Mouse (Mus musculus) midbrain, embryonic 15.5 days (tissue): ENCODE results near the gene Ptpn23. TPM values are rescaled to one million over a fixed set of nuclear protein-coding genes. Genes with fewer than 3 reads are reported as not detected.

Source experiments
- ATAC-seq: fragments of 200-750 bp; cut with Nextera tagmentation; replicated peaks from 2 replicates; pipeline ENCODE4 v1.8.0; 2017; ENCODE audit warnings: moderate TSS enrichment
- H3K27ac ChIP-seq: fragments of 300-500 bp; sonication (generic); 2 replicates; pipeline ENCODE4 v1.5.1; 2015; ENCODE audit warnings: mild to moderate bottlenecking, inconsistent platforms
- H3K27me3 ChIP-seq: fragments of 300-500 bp; sonication (generic); replicated peaks from 2 replicates; pipeline ENCODE4 v1.6.1; 2015; ENCODE audit warnings: inconsistent platforms
- H3K36me3 ChIP-seq: fragments of 300-500 bp; sonication (generic); replicated peaks from 2 replicates; pipeline ENCODE4 v1.6.1; 2015; ENCODE audit warnings: inconsistent platforms
- H3K4me1 ChIP-seq: fragments of 300-500 bp; sonication (generic); 2 replicates; pipeline ENCODE4 v1.6.1; 2015; ENCODE audit warnings: inconsistent platforms
- H3K4me2 ChIP-seq: fragments of 300-500 bp; sonication (generic); 2 replicates; pipeline ENCODE4 v1.6.1; 2015; ENCODE audit warnings: inconsistent platforms, mild to moderate bottlenecking, moderate library complexity
- H3K4me3 ChIP-seq: fragments of 300-500 bp; sonication (generic); 2 replicates; pipeline ENCODE4 v1.5.1; 2015; ENCODE audit warnings: mild to moderate bottlenecking, inconsistent platforms
- H3K9ac ChIP-seq: fragments of 300-500 bp; sonication (generic); 2 replicates; pipeline ENCODE4 v1.6.1; 2015; ENCODE audit warnings: mild to moderate bottlenecking, inconsistent platforms
- H3K9me3 ChIP-seq: fragments of 300-500 bp; sonication (generic); 2 replicates; pipeline ENCODE4 v1.6.1; 2016; ENCODE audit warnings: inconsistent platforms
- WGBS: fragments of 180-500 bp; shearing (Covaris S2); methylation state at CpG from one replicate; pipeline ENCODE4 v1.1.7; 2015; ENCODE audit warnings: mixed read lengths; 5-methylcytosine and 5-hydroxymethylcytosine counted together
- polyA plus RNA-seq: library from polyadenylated mRNA; unstranded; fragments of >200 nt; fragmentation: Nextera tagmentation; extraction: Ambion mirVana; gene quantifications from 2 replicates; pipeline ENCODE4 v1.2.1, GENCODE M21; 2015

Ptpn23 gene
- 25.8 and 27.8 TPM in 2 replicates for polyA plus RNA-seq

GRCm38 (mm10) chr9:110408099-110408773 is at the start of gene Ptpn23:
TSS of gene Ptpn23 (minus strand) at chr9:110408213.
- Histone ChIP-seq H3K27ac (peak within 1 kb of the TSS; percentile 87), H3K4me2 (peak within 1 kb of the TSS; percentile 88), H3K27me3 (no peaks in the 10 kb centered on the region), H3K4me3 (peak within 1 kb of the TSS; percentile 86), H3K9ac (peak within 1 kb of the TSS; percentile 87), H3K9me3 (no peaks in the 10 kb centered on the region), H3K4me1 (peaks cover 25% of the 10 kb centered on the region), H3K36me3 (no peaks in the 10 kb centered on the region)
- WGBS, result under 1% methylated on average over 39 of the region's 39 CpGs
- peak; percentile 95 for ATAC-seq

GRCm38 (mm10) chr9:110452523-110452922 is 44.5 kb upstream of the Ptpn23 start:
- no peak for ATAC-seq
- Histone ChIP-seq H3K4me2 (no peak overlapping the region), H3K27me3 (no peaks in the 10 kb centered on the region), H3K9ac (no peak overlapping the region), H3K9me3 (no peaks in the 10 kb centered on the region), H3K4me3 (no peak overlapping the region), H3K36me3 (peaks cover 6% of the 10 kb centered on the region; the same call in 1 of the 2 replicates), H3K4me1 (peaks cover 5% of the 10 kb centered on the region), H3K27ac (no peak overlapping the region)
- 85% methylated on average over 3 of the region's 3 CpGs for WGBS

- Histone ChIP-seq H3K27ac (0 out of 2 replicates have a peak overlapping the region, but pooled peaks have one; percentile 24), H3K9ac (no peak overlapping the region), H3K4me3 (no peak overlapping the region), H3K4me2 (no peak overlapping the region), H3K9me3 (no peaks in the 10 kb centered on the region), H3K27me3 (no peaks in the 10 kb centered on the region), H3K36me3 (peaks cover 7% of the 10 kb centered on the region; the same call in 1 of the 2 replicates), H3K4me1 (peaks cover 5% of the 10 kb centered on the region)
- WGBS, result 31% methylated on average over 11 of the region's 11 CpGs
- ATAC-seq, result peak; percentile 82
Observed at GRCm38 (mm10) chr9:110448857-110449617, 41.0 kb upstream of the Ptpn23 start.

- Histone ChIP-seq H3K27ac (no peak overlapping the region), H3K4me2 (no peak overlapping the region), H3K27me3 (no peaks in the 10 kb centered on the region), H3K36me3 (peaks cover 7% of the 10 kb centered on the region; the same call in 1 of the 2 replicates), H3K9me3 (no peaks in the 10 kb centered on the region), H3K9ac (no peak overlapping the region), H3K4me1 (peaks cover 5% of the 10 kb centered on the region), H3K4me3 (no peak overlapping the region)
- 86% methylated on average over 15 of the region's 15 CpGs for WGBS
- ATAC-seq, result 0 out of 2 replicates have a peak, but pooled peaks have one; percentile 14
Observed at GRCm38 (mm10) chr9:110448356-110448755, 40.3 kb upstream of the Ptpn23 start.

GRCm38 (mm10) chr9:110440559-110440958 is 32.5 kb upstream of the Ptpn23 start:
- WGBS, result 92% methylated on average over 6 of the region's 6 CpGs
- H3K4me1 ChIP-seq, result no peaks in the 10 kb centered on the region
- no peak overlapping the region for H3K4me2 ChIP-seq
- no peak overlapping the region for H3K4me3 ChIP-seq
- peaks cover 10% of the 10 kb centered on the region; the same call in 1 of the 2 replicates for H3K36me3 ChIP-seq
- H3K27ac ChIP-seq, result no peak overlapping the region
- no peaks in the 10 kb centered on the region for H3K9me3 ChIP-seq
- no peak overlapping the region for H3K9ac ChIP-seq
- H3K27me3 ChIP-seq, result no peaks in the 10 kb centered on the region
- ATAC-seq, result no peak

- H3K4me2 ChIP-seq, result no peak overlapping the region
- H3K9me3 ChIP-seq, result no peaks in the 10 kb centered on the region
- ATAC-seq, result no peak
- no peak overlapping the region for H3K4me3 ChIP-seq
- H3K4me1 ChIP-seq, result no peaks in the 10 kb centered on the region
- no peak overlapping the region for H3K9ac ChIP-seq
- 72% methylated on average over 3 of the region's 5 CpGs for WGBS
- H3K36me3 ChIP-seq, result peaks cover 10% of the 10 kb centered on the region; the same call in 1 of the 2 replicates
- no peaks in the 10 kb centered on the region for H3K27me3 ChIP-seq
- H3K27ac ChIP-seq, result no peak overlapping the region
Observed at GRCm38 (mm10) chr9:110440049-110440448, 32.0 kb upstream of the Ptpn23 start.

GRCm38 (mm10) chr9:110436041-110436440 is 28.0 kb upstream of the Ptpn23 start:
- no peaks in the 10 kb centered on the region for H3K9me3 ChIP-seq
- H3K27ac ChIP-seq, result no peak overlapping the region
- peaks cover 12% of the 10 kb centered on the region; the same call in 1 of the 2 replicates for H3K36me3 ChIP-seq
- H3K4me2 ChIP-seq, result no peak overlapping the region
- ATAC-seq, result no peak
- H3K4me3 ChIP-seq, result no peak overlapping the region
- no peak overlapping the region for H3K9ac ChIP-seq
- WGBS, result 97% methylated on average over 11 of the region's 11 CpGs
- no peaks in the 10 kb centered on the region for H3K4me1 ChIP-seq
- no peaks in the 10 kb centered on the region for H3K27me3 ChIP-seq

GRCm38 (mm10) chr9:110433045-110433444 is 25.0 kb upstream of the Ptpn23 start:
- H3K9me3 ChIP-seq, result no peaks in the 10 kb centered on the region
- no peak overlapping the region for H3K4me3 ChIP-seq
- no peak for ATAC-seq
- no peaks in the 10 kb centered on the region for H3K4me1 ChIP-seq
- H3K36me3 ChIP-seq, result peaks cover 26% of the 10 kb centered on the region; the same call in 1 of the 2 replicates
- H3K9ac ChIP-seq, result no peak overlapping the region
- whole genome bisulfite sequencing, result 97% methylated on average over 2 of the region's 2 CpGs
- no peaks in the 10 kb centered on the region for H3K27me3 ChIP-seq
- no peak overlapping the region for H3K27ac ChIP-seq
- no peak overlapping the region for H3K4me2 ChIP-seq

GRCm38 (mm10) chr9:110431241-110431640 is 23.2 kb upstream of the Ptpn23 start:
- Histone ChIP-seq H3K9me3 (no peaks in the 10 kb centered on the region), H3K4me1 (no peaks in the 10 kb centered on the region), H3K36me3 (peaks cover 33% of the 10 kb centered on the region; the same call in 1 of the 2 replicates), H3K9ac (no peak overlapping the region), H3K27ac (no peak overlapping the region), H3K4me2 (no peak overlapping the region), H3K27me3 (no peaks in the 10 kb centered on the region), H3K4me3 (no peak overlapping the region)
- WGBS, result 68% methylated on average over 8 of the region's 8 CpGs
- ATAC-seq, result no peak

- Histone ChIP-seq H3K27me3 (no peaks in the 10 kb centered on the region), H3K4me3 (no peak within 1 kb of the TSS), H3K4me1 (no peaks in the 10 kb centered on the region), H3K9me3 (no peaks in the 10 kb centered on the region), H3K4me2 (no peak within 1 kb of the TSS), H3K9ac (no peak within 1 kb of the TSS), H3K27ac (no peak within 1 kb of the TSS), H3K36me3 (no peaks in the 10 kb centered on the region)
- WGBS, result 92% methylated on average over 12 of the region's 12 CpGs
- no peak for ATAC-seq
Observed at GRCm38 (mm10) chr9:110419511-110420112, 11.6 kb upstream of the Ptpn23 start, which contains the start of gene Ngp. TSS of gene Ngp (plus strand) at chr9:110419747.

- peaks cover 4% of the 10 kb centered on the region; the same call in 1 of the 2 replicates for H3K4me1 ChIP-seq
- H3K9me3 ChIP-seq, result no peaks in the 10 kb centered on the region
- no peak for ATAC-seq
- H3K27ac ChIP-seq, result no peak overlapping the region
- H3K36me3 ChIP-seq, result no peaks in the 10 kb centered on the region
- H3K4me2 ChIP-seq, result no peak overlapping the region
- WGBS, result 52% methylated on average over 9 of the region's 9 CpGs
- H3K4me3 ChIP-seq, result no peak overlapping the region
- H3K9ac ChIP-seq, result no peak overlapping the region
- no peaks in the 10 kb centered on the region for H3K27me3 ChIP-seq
Observed at GRCm38 (mm10) chr9:110413785-110414184, 5.8 kb upstream of the Ptpn23 start.

- ATAC-seq, result no peak
- Histone ChIP-seq H3K4me1 (peaks cover 6% of the 10 kb centered on the region; the same call in 1 of the 2 replicates), H3K9ac (no peak overlapping the region), H3K9me3 (no peaks in the 10 kb centered on the region), H3K27ac (no peak overlapping the region), H3K4me3 (no peak overlapping the region), H3K4me2 (no peak overlapping the region), H3K36me3 (no peaks in the 10 kb centered on the region), H3K27me3 (no peaks in the 10 kb centered on the region)
- 77% methylated on average over 7 of the region's 7 CpGs for WGBS
Observed at GRCm38 (mm10) chr9:110412926-110413325, 4.9 kb upstream of the Ptpn23 start.
